Mouse (Mus musculus) liver, adult 2 months (tissue): ENCODE results near the gene Spata17. TPM values are rescaled to one million over a fixed set of nuclear protein-coding genes. Genes with fewer than 3 reads are reported as not detected.

ENCODE experiments used
- DNase-seq: peaks from one replicate; pipeline ENCODE4 v3.0.0-alpha.2; 2011; ENCODE audit warnings: low read depth, low spot score; ENCODE audit errors: extremely low read depth
- H3K27ac ChIP-seq: fragments of 200-500 bp; replicated peaks from 2 replicates; pipeline ENCODE4 v1.5.1; 2012; ENCODE audit warnings: low read depth, mild to moderate bottlenecking, control low read depth, inconsistent platforms, low read length; ENCODE audit not compliant: insufficient read depth
- H3K27me3 ChIP-seq: fragments of 200-500 bp; 2 replicates; pipeline ENCODE4 v1.6.1; 2012; ENCODE audit warnings: mild to moderate bottlenecking, moderate library complexity, low read length, inconsistent platforms; ENCODE audit not compliant: control insufficient read depth, insufficient read depth
- H3K36me3 ChIP-seq: fragments of 200-500 bp; 2 replicates; pipeline ENCODE4 v1.6.1; 2012; ENCODE audit warnings: low read length, inconsistent platforms; ENCODE audit not compliant: control insufficient read depth, insufficient read depth
- H3K4me1 ChIP-seq: fragments of 200-500 bp; 2 replicates; pipeline ENCODE4 v1.6.1; 2011; ENCODE audit warnings: low read length; ENCODE audit not compliant: control insufficient read depth, insufficient read depth
- H3K4me3 ChIP-seq: fragments of 200-500 bp; 2 replicates; pipeline ENCODE4 v1.5.1; 2011; ENCODE audit warnings: low read depth, mild to moderate bottlenecking, control low read depth, low read length, moderate library complexity; ENCODE audit not compliant: insufficient read depth
- H3K79me2 ChIP-seq: fragments of 200-500 bp; 2 replicates; pipeline ENCODE4 v1.6.1; 2012; ENCODE audit warnings: inconsistent platforms, mild to moderate bottlenecking, low read length, moderate library complexity; ENCODE audit not compliant: control insufficient read depth, insufficient read depth
- H3K9ac ChIP-seq: fragments of 200-500 bp; 2 replicates; pipeline ENCODE4 v1.6.1; 2012; ENCODE audit warnings: low read depth, mild to moderate bottlenecking, control low read depth, inconsistent platforms, low read length
- CTCF ChIP-seq: fragments of 200-500 bp; IDR thresholded peaks from 2 replicates; pipeline ENCODE4 v1.5.1; 2011; ENCODE audit warnings: low read depth, low read length, control low read depth
- POLR2A ChIP-seq: fragments of 200-500 bp; IDR thresholded peaks from 2 replicates; pipeline ENCODE4 v1.6.1; 2011; ENCODE audit warnings: low read length, control low read depth; ENCODE audit not compliant: insufficient read depth; ENCODE audit errors: extremely low read depth
- WGBS: fragments of 180-500 bp; shearing (Covaris S2); methylation state at CpG from one replicate; pipeline ENCODE4 v1.1.7; 2018; 5-methylcytosine and 5-hydroxymethylcytosine counted together
- polyA plus RNA-seq: library from polyadenylated mRNA; depleted of rRNA; stranded (reverse); fragments of >200 nt; gene quantifications from 2 replicates; pipeline ENCODE4 v1.2.3, GENCODE M21; 2012
- total RNA-seq: library from RNA; depleted of rRNA; stranded (reverse); fragments of >200 nt; gene quantifications from 2 replicates; pipeline ENCODE4 v1.2.3, GENCODE M21; 2014

The Spata17 gene
- total and polyA plus RNA-seq, 2 experiments, result 0.83 TPM; not detected in 1

DNA sequence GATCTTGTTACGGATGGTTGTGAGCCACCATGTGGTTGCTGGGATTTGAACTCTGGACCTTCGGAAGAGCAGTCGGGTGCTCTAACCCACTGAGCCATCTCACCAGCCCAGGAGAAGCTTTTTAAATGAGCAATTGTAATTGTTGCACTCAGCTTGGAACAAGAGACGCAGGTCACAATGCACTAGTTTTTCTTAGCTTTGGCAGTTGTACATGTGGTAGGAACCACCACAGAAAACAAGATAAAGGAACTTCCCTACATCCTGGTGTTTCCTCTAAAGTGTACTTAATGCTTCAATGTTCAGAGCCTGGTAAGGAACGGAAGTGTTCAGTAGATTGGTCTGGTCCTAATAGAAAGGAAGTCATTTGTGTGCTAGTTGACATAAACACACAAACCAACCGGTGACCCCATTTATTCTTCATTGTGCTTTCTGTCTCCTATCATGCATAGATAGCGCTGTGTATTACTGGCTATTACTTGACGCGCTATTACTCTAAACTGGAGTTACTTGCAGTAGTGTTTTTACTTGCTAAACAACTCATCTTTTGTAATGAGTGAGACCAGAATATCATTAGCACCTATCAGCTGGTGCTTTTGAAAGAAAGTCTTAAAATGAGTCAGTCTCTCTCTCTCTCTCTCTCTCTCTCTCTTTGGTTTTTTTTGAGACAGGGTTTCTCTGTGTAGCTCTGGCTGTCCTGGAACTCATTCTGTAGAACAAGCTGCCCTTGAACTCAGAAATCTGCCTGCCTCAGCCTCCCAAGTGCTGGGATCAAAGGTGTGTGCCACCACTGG is 1.6 kb upstream of the Spata17 start:
- Histone ChIP-seq H3K36me3 (no peaks in the 10 kb centered on the region), H3K27ac (no peak overlapping the region), H3K4me3 (no peak overlapping the region), H3K9ac (no peak overlapping the region), H3K27me3 (no peaks in the 10 kb centered on the region), H3K79me2 (peaks cover 6% of the 10 kb centered on the region; the same call in 1 of the 2 replicates), H3K4me1 (no peaks in the 10 kb centered on the region; the same call in 1 of the 2 replicates)
- DNase-seq, result peak; percentile 28
- TF ChIP-seq POLR2A (no peak), CTCF (no peak)
- 74% methylated on average over 9 of the region's 9 CpGs for WGBS

DNA sequence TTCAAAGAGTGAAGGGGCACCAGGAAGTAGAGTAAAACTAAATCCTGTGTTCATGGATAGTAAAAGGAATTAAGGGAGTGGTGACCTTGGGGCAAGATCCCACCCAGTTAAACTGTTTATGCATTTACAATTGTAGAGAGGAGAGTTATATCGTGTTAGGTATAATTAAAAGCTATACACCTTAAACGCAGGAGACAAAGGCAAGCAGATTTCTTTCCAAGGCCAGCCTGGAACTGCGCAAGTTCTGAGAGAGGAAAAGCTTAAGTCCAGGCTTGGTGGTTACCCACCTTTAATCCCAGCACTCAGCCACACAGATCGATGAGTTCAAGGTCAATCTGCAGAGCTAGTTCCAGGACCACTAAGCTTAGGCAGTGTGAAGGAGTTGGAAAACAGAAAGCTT is 4.5 kb downstream of the Spata17 start:
- Histone ChIP-seq H3K9ac (no peak overlapping the region), H3K27ac (no peak overlapping the region), H3K36me3 (no peaks in the 10 kb centered on the region), H3K4me1 (peaks cover 13% of the 10 kb centered on the region), H3K79me2 (no peaks in the 10 kb centered on the region; the same call in 1 of the 2 replicates), H3K27me3 (no peaks in the 10 kb centered on the region), H3K4me3 (no peak overlapping the region)
- 44% methylated on average over 4 of the region's 4 CpGs for WGBS
- TF ChIP-seq CTCF (no peak), POLR2A (no peak)
- peak; percentile 48 for DNase-seq

DNA sequence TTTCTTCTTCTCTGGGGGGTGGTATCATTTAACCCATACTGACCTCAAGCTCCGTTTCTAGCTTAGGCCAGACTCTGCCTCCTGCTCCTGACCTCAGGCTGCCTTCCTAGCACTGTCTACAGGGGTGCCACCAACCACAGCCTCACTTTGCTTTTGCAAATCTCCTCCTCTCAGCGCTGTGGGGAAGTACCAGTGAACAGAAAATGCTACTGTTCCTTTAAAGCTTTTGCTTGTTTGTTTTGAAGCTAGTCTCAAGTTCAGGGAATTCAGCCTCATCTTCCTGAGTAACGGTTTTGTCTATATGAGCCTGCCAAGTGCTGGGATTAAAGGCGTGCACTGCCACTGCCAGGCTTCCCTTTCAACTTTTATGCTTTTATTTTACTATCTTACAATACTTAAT is 5.8 kb downstream of the Spata17 start:
- H3K9ac ChIP-seq, result no peak overlapping the region
- no peaks in the 10 kb centered on the region for H3K27me3 ChIP-seq
- TF ChIP-seq CTCF (no peak), POLR2A (no peak)
- no peak overlapping the region for H3K4me3 ChIP-seq
- no peaks in the 10 kb centered on the region for H3K36me3 ChIP-seq
- peaks cover 13% of the 10 kb centered on the region for H3K4me1 ChIP-seq
- H3K27ac ChIP-seq, result peak overlapping the region; percentile 54
- WGBS, result 8% methylated on average over 4 of the region's 4 CpGs
- no peaks in the 10 kb centered on the region; the same call in 1 of the 2 replicates for H3K79me2 ChIP-seq
- peak; percentile 68 for DNase-seq

DNA sequence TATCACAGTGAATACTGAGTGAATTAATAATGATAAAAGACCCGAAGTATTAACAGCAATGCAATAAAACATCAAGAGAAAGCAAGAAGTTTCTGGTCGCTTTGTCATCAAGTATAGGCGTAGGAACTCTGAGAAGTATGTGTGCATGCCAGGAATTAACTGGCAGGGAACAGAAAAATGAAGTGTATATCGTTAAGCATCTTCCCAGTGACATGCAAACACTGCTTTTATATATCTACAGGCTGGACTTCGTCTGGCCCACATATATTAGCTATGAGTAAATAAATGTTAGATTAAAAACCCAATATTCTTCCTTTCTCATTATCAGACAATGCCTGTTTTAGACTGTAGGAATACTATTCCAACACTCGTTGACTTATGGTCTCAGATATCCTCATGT is 9.8 kb downstream of the Spata17 start:
- TF ChIP-seq CTCF, result no peak
- TF ChIP-seq POLR2A, result no peak
- no peak overlapping the region for H3K4me3 ChIP-seq
- H3K36me3 ChIP-seq, result no peaks in the 10 kb centered on the region
- H3K27ac ChIP-seq, result no peak overlapping the region
- H3K79me2 ChIP-seq, result no peaks in the 10 kb centered on the region
- H3K4me1 ChIP-seq, result peaks cover 8% of the 10 kb centered on the region
- WGBS, result 84% methylated on average over 6 of the region's 6 CpGs
- H3K9ac ChIP-seq, result no peak overlapping the region
- no peaks in the 10 kb centered on the region for H3K27me3 ChIP-seq
- DNase-seq, result no peak

DNA sequence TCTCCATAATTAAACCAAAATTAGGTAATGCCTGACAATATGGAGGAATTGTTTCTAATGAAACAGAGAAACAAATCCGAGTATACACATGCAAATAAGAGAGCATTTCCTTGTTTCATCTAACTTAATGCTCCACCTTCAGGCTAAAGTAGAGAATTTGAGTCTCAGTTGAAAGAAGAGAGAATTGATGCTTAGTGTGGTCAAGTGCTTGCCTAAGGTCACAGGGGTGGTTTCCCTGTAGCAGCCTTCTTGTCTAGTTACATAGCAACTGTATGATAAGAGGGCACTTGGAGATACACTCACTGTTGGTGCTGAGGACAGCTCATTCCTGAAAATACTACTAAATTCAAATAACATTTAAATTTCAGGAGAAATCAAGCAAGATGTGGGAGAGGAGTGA is 36.7 kb downstream of the Spata17 start:
- Histone ChIP-seq H3K36me3 (no peaks in the 10 kb centered on the region), H3K27ac (no peak overlapping the region), H3K27me3 (no peaks in the 10 kb centered on the region), H3K4me3 (no peak overlapping the region), H3K9ac (no peak overlapping the region), H3K79me2 (no peaks in the 10 kb centered on the region), H3K4me1 (peaks cover 6% of the 10 kb centered on the region; the same call in 1 of the 2 replicates)
- no peak for TF ChIP-seq CTCF
- no peak for TF ChIP-seq POLR2A
- DNase-seq, result no peak
- WGBS, result 96% methylated on average over 1 of the region's 1 CpGs

DNA sequence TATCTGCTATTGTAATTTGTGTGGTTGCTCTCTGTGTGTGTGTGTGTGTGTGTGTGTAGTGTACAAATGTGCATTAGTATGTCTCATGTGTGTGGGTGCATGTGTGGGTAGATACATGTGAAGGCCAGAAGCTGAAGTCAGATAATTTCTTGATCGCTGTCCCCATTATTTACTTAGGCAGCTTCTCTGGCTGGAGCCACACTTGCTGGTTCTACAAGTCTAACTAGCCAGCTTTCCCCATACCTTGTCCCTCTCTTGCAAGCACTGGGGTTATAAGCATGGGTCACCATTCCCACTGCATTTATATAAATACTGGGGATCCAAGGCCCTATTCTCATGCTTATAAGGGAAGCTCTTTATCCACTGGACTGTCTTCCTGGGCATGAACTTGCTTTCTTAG is 39.3 kb downstream of the Spata17 start:
- no peaks in the 10 kb centered on the region for H3K27me3 ChIP-seq
- peak; percentile 63 for DNase-seq
- H3K36me3 ChIP-seq, result no peaks in the 10 kb centered on the region
- TF ChIP-seq CTCF (no peak), POLR2A (no peak)
- H3K27ac ChIP-seq, result no peak overlapping the region
- H3K4me3 ChIP-seq, result no peak overlapping the region
- no peak overlapping the region for H3K9ac ChIP-seq
- H3K4me1 ChIP-seq, result peaks cover 6% of the 10 kb centered on the region; the same call in 1 of the 2 replicates
- 48% methylated on average over 1 of the region's 1 CpGs for WGBS
- no peaks in the 10 kb centered on the region for H3K79me2 ChIP-seq
